Mouse (Mus musculus): ENCODE results near the gene Ugcg. TPM values are rescaled to one million over a fixed set of nuclear protein-coding genes. Genes with fewer than 3 reads are reported as not detected.

Gene Ugcg
- total and polyA plus RNA-seq, 3 experiments = 10.0 to 15.6 (median 13.3) TPM

GRCm38 (mm10) chr4:59245776-59246175, 56.7 kb downstream of the Ugcg start:
- intact Hi-C loops (cut with DNase I) = loop anchor here (5.0 kb wide), 1 partner anchor 148 kb away; no protein-coding TSS in a partner anchor
- TF ChIP-seq EP300 (IDR thresholded peaks at IDR 0.05; ENCODE audit: insufficient read depth, low read depth, low read length) (no peak), CTCF (IDR thresholded peaks at IDR 0.05) (no peak)
- H3K27me3 ChIP-seq (ENCODE audit: control insufficient read depth, insufficient read depth, low read length) = no peaks in the 10 kb centered on the region
- no peaks in the 10 kb centered on the region for H3K4me1 ChIP-seq (ENCODE audit: control insufficient read depth, insufficient read depth, low read length)
- H3K36me3 ChIP-seq (ENCODE audit: control insufficient read depth, insufficient read depth, low read length) = no peaks in the 10 kb centered on the region
- no peak for DNase-seq
- H3K79me2 ChIP-seq (replicated peaks; ENCODE audit: control insufficient read depth, insufficient read depth, low read length) = no peaks in the 10 kb centered on the region
- H3K9ac ChIP-seq (ENCODE audit: low read depth, low read length) = no peak overlapping the region
- no peak overlapping the region for H3K4me3 ChIP-seq
- WGBS = 89% methylated on average over 4 of the region's 4 CpGs
- no peak overlapping the region for H3K27ac ChIP-seq

- WGBS = 26% methylated on average over 1 of the region's 1 CpGs
- TF ChIP-seq EP300 (IDR thresholded peaks at IDR 0.05; ENCODE audit: insufficient read depth, low read depth, low read length) (no peak), CTCF (IDR thresholded peaks at IDR 0.05) (no peak), POLR2A (IDR thresholded peaks at IDR 0.05; ENCODE audit: insufficient read depth, low read depth, low read length) (no peak)
Observed at GRCm38 (mm10) chr4:59247545-59247944, 58.5 kb downstream of the Ugcg start.

GRCm38 (mm10) chr4:59248035-59248434, 59.0 kb downstream of the Ugcg start:
- TF ChIP-seq CTCF (IDR thresholded peaks at IDR 0.05) = no peak
- TF ChIP-seq POLR2A (IDR thresholded peaks at IDR 0.05; ENCODE audit: insufficient read depth, low read depth, low read length) = no peak
- TF ChIP-seq EP300 (IDR thresholded peaks at IDR 0.05; ENCODE audit: insufficient read depth, low read depth, low read length) = no peak
- intact Hi-C loops (cut with DNase I) = loop anchor here (5.0 kb wide), 1 partner anchor 151 kb away; no protein-coding TSS in a partner anchor
- H3K4me1 ChIP-seq (ENCODE audit: control insufficient read depth, insufficient read depth, low read length) = peaks cover 4% of the 10 kb centered on the region
- no peaks in the 10 kb centered on the region for H3K36me3 ChIP-seq (ENCODE audit: control insufficient read depth, insufficient read depth, low read length)
- no peak overlapping the region for H3K4me3 ChIP-seq
- H3K27ac ChIP-seq = no peak overlapping the region
- DNase-seq = no peak
- no peaks in the 10 kb centered on the region for H3K27me3 ChIP-seq (ENCODE audit: control insufficient read depth, insufficient read depth, low read length)
- no peak overlapping the region for H3K9ac ChIP-seq (ENCODE audit: low read depth, low read length)
- H3K79me2 ChIP-seq (replicated peaks; ENCODE audit: control insufficient read depth, insufficient read depth, low read length) = no peaks in the 10 kb centered on the region

More at GRCm38 (mm10) chr4:59247545-59247944, 58.5 kb downstream of the Ugcg start:
- Histone ChIP-seq H3K9ac (ENCODE audit: low read depth, low read length) (no peak overlapping the region), H3K27me3 (ENCODE audit: control insufficient read depth, insufficient read depth, low read length) (no peaks in the 10 kb centered on the region), H3K27ac (no peak overlapping the region), H3K36me3 (ENCODE audit: control insufficient read depth, insufficient read depth, low read length) (no peaks in the 10 kb centered on the region), H3K79me2 (replicated peaks; ENCODE audit: control insufficient read depth, insufficient read depth, low read length) (no peaks in the 10 kb centered on the region), H3K4me1 (ENCODE audit: control insufficient read depth, insufficient read depth, low read length) (peaks cover 3% of the 10 kb centered on the region), H3K4me3 (no peak overlapping the region)
- no peak for DNase-seq
- intact Hi-C loops (cut with DNase I) = loop anchor here (5.0 kb wide), 1 partner anchor 150 kb away; no protein-coding TSS in a partner anchor

- no peaks in the 10 kb centered on the region for H3K27me3 ChIP-seq (ENCODE audit: control insufficient read depth, insufficient read depth, low read length)
- TF ChIP-seq POLR2A (IDR thresholded peaks at IDR 0.05; ENCODE audit: insufficient read depth, low read depth, low read length) (no peak), CTCF (IDR thresholded peaks at IDR 0.05) (no peak), EP300 (IDR thresholded peaks at IDR 0.05; ENCODE audit: insufficient read depth, low read depth, low read length) (no peak)
- DNase-seq = no peak
- H3K4me3 ChIP-seq = no peak overlapping the region
- H3K4me1 ChIP-seq (ENCODE audit: control insufficient read depth, insufficient read depth, low read length) = peaks cover 6% of the 10 kb centered on the region
- H3K27ac ChIP-seq = no peak overlapping the region; the same call in 1 of the 2 replicates
- intact Hi-C loops (cut with DNase I) = loop anchor here (10.0 kb wide), 1 partner anchor 82 kb away; no protein-coding TSS in a partner anchor
- H3K79me2 ChIP-seq (replicated peaks; ENCODE audit: control insufficient read depth, insufficient read depth, low read length) = no peaks in the 10 kb centered on the region
- no peaks in the 10 kb centered on the region for H3K36me3 ChIP-seq (ENCODE audit: control insufficient read depth, insufficient read depth, low read length)
- H3K9ac ChIP-seq (ENCODE audit: low read depth, low read length) = no peak overlapping the region
- WGBS = 62% methylated on average over 6 of the region's 6 CpGs
Observed at GRCm38 (mm10) chr4:59252386-59253054, 63.5 kb downstream of the Ugcg start.

GRCm38 (mm10) chr4:59253055-59253434, 64.0 kb downstream of the Ugcg start:
- 60% methylated on average over 5 of the region's 5 CpGs for WGBS
- TF ChIP-seq POLR2A (IDR thresholded peaks at IDR 0.05; ENCODE audit: insufficient read depth, low read depth, low read length) = no peak
- no peak for TF ChIP-seq CTCF (IDR thresholded peaks at IDR 0.05)
- no peak for TF ChIP-seq EP300 (IDR thresholded peaks at IDR 0.05; ENCODE audit: insufficient read depth, low read depth, low read length)
- H3K27ac ChIP-seq = no peak overlapping the region; the same call in 1 of the 2 replicates
- no peaks in the 10 kb centered on the region for H3K79me2 ChIP-seq (replicated peaks; ENCODE audit: control insufficient read depth, insufficient read depth, low read length)
- H3K9ac ChIP-seq (ENCODE audit: low read depth, low read length) = no peak overlapping the region
- no peak overlapping the region for H3K4me3 ChIP-seq
- H3K36me3 ChIP-seq (ENCODE audit: control insufficient read depth, insufficient read depth, low read length) = no peaks in the 10 kb centered on the region
- DNase-seq = no peak
- intact Hi-C loops (cut with DNase I) = loop anchor here (10.0 kb wide), 1 partner anchor 82 kb away; no protein-coding TSS in a partner anchor
- H3K4me1 ChIP-seq (ENCODE audit: control insufficient read depth, insufficient read depth, low read length) = peaks cover 6% of the 10 kb centered on the region
- no peaks in the 10 kb centered on the region for H3K27me3 ChIP-seq (ENCODE audit: control insufficient read depth, insufficient read depth, low read length)

- no peak overlapping the region for H3K4me3 ChIP-seq
- WGBS = 51% methylated on average over 6 of the region's 6 CpGs
- peaks cover 6% of the 10 kb centered on the region for H3K4me1 ChIP-seq (ENCODE audit: control insufficient read depth, insufficient read depth, low read length)
- DNase-seq = peak in 1 of 2 experiments; percentile 21
- no peaks in the 10 kb centered on the region for H3K27me3 ChIP-seq (ENCODE audit: control insufficient read depth, insufficient read depth, low read length)
- H3K27ac ChIP-seq = no peak overlapping the region; the same call in 1 of the 2 replicates
- H3K79me2 ChIP-seq (replicated peaks; ENCODE audit: control insufficient read depth, insufficient read depth, low read length) = no peaks in the 10 kb centered on the region
- TF ChIP-seq POLR2A (IDR thresholded peaks at IDR 0.05; ENCODE audit: insufficient read depth, low read depth, low read length) = no peak
- no peaks in the 10 kb centered on the region for H3K36me3 ChIP-seq (ENCODE audit: control insufficient read depth, insufficient read depth, low read length)
- intact Hi-C loops (cut with DNase I) = loop anchor here (10.0 kb wide), 1 partner anchor 80 kb away; no protein-coding TSS in a partner anchor
- H3K9ac ChIP-seq (ENCODE audit: low read depth, low read length) = no peak overlapping the region
Observed at GRCm38 (mm10) chr4:59254397-59254796, 65.3 kb downstream of the Ugcg start.
